Mouse (Mus musculus): Measurements from ENCODE around the gene Nipbl. TPM values are rescaled to one million over a fixed set of nuclear protein-coding genes. Genes with fewer than 3 reads are reported as not detected.
A peak's percentile ranks its signal among the peaks of the same experiment; 100 is the strongest.
"Not testable (repeated sequence)": the region's sequence is repeated elsewhere in the genome, so short reads cannot be mapped to it uniquely, and the experiment has no call there.

Gene Nipbl
- 13.6 and 15.4 TPM in 2 replicates for polyA plus RNA-seq (2012; ENCODE audit: insufficient read depth, insufficient read length, missing spikeins)

DNA sequence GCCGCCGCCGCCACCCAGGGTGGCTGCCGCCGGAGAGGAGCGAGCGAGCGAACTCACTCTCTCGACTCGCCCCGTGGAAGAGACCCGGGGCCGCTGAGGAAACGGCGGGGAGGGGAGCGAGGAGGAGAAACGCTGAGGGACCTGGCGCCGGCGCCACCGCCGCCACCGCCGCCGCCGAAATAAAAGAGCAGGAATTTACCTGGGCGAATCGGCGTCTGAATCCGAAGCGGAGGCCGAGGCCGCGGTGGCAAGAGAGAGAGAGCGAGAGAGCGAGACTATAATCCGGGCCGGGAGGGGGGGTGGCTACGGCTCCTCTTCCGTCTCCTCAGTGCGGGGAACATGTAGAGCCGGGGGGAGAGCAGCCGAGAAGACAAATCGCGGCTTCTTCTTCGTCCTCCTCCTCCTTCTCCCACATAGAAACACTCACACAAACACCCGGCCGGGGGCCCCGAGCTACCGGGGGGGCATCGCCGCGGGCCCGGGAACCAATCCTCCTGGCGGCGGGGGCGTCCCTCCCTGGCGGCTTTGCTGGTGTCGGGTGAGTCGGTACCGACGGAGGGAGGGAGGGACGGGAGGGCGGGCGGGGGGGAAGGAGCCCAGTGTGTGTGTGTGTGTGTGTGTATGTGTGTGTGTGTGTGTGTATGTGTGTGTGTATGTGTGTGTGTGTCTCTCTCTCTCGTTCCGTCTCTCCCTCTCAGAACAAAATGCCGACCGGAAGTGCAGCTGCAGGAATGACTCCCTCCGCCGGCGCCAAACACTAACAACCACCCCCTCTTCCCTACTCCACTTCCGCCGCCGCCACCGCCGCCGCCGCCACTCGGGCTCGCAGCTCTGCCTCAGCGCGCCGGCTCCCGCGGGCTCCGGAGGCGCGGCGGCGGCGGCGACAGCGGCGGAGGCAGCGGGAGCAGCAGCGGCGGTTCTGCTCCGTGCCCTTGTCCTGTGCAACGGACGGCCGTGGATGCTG is at the start of gene Nipbl:
TSS of gene Nipbl (minus strand) at position 538 of the 964 bp plus-strand sequence.
- Histone ChIP-seq H3K4me3 (ENCODE audit: insufficient read depth, low read depth, low read length) (peak within 1 kb of the TSS; percentile 98), H3K27ac (replicated peaks; ENCODE audit: low read depth, low read length) (peak within 1 kb of the TSS; percentile 90), H3K4me1 (ENCODE audit: control insufficient read depth, insufficient read depth, insufficient read length, low read length) (peaks cover 4% of the 10 kb centered on the region)

DNA sequence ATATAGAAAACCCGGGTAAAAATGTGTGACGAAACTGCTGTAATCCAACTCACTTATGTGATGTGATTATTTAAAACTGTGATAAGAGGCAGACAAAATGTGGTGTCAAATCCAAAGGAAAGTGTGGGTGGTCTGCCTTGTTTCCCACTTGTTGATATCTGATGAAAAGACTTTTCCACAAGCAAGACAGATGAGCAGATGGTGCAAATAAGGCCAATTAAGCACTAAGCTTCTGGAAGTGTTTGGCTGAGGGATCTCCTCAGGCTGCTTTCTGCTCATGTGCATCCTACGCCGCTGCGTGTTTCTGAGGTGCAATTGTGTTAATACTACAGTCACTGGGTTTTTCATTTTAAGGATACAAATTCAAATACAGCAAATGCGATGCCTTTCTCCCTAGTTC is 41.0 kb upstream of the Nipbl start:
- H3K4me3 ChIP-seq (ENCODE audit: insufficient read depth, low read depth, low read length), result no peak overlapping the region
- no peak overlapping the region for H3K27ac ChIP-seq (replicated peaks; ENCODE audit: low read depth, low read length)
- H3K4me1 ChIP-seq (ENCODE audit: control insufficient read depth, insufficient read depth, insufficient read length, low read length), result no peaks in the 10 kb centered on the region

DNA sequence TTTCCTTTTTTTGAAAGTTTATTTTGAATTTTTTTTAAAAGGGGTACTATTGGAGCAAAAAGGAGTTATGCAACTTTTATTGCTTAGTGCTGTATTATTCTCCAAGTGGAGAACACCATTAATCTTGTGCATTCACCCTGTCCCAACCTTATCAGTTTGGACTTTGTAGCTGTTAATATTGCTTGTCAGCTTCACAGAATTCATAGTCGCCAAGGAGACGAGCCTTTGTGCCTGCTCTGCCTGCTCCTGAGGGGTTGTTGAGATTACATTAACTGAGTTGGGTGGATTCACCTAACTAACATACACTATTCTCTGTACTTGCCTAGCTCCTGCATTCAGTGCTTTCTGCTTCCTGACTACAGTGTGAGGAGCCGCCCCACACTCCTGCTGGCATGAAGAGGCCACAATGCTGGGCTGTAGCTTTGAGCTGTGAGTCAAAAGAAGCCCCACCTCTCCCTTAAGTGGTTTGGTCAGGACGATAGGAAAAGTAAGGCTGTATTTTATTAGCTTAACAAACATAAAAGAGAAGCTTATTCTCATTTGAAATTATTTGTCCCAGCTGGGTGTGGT is 24.8 kb upstream of the Nipbl start:
- Histone ChIP-seq H3K4me1 (ENCODE audit: control insufficient read depth, insufficient read depth, insufficient read length, low read length) (no peaks in the 10 kb centered on the region), H3K4me3 (ENCODE audit: insufficient read depth, low read depth, low read length) (no peak overlapping the region), H3K27ac (replicated peaks; ENCODE audit: low read depth, low read length) (no peak overlapping the region)

DNA sequence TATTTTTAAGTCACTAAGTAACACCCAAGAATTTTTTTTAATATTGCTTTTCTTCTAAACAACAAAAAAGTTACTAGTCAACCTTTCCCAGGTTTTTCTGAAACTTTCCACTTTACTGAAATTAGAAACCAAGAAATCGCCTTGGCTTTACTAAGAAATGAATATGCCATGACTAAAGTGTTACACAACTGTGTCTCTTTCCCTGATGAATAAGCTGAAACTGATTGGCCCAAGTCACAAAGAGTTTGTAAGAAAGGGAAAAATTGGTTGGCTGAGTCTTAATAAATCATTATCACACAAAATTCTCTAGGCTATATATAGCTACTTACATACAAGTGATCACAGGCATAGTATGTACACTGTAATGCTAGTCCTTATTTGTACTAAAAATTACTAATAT is 19.3 kb upstream of the Nipbl start:
- Histone ChIP-seq H3K4me3 (ENCODE audit: insufficient read depth, low read depth, low read length) (no peak overlapping the region), H3K4me1 (ENCODE audit: control insufficient read depth, insufficient read depth, insufficient read length, low read length) (no peaks in the 10 kb centered on the region), H3K27ac (replicated peaks; ENCODE audit: low read depth, low read length) (no peak overlapping the region)

- Histone ChIP-seq H3K4me3 (ENCODE audit: insufficient read depth, low read depth, low read length) (no peak overlapping the region), H3K4me1 (ENCODE audit: control insufficient read depth, insufficient read depth, insufficient read length, low read length) (no peaks in the 10 kb centered on the region), H3K27ac (replicated peaks; ENCODE audit: low read depth, low read length) (no peak overlapping the region)
These were observed 18.5 kb upstream of the Nipbl start for GRCm38 (mm10) chr15:8462780-8463179.

GRCm38 (mm10) chr15:8460871-8461270 is 16.6 kb upstream of the Nipbl start:
- no peak overlapping the region for H3K27ac ChIP-seq (replicated peaks; ENCODE audit: low read depth, low read length)
- H3K4me3 ChIP-seq (ENCODE audit: insufficient read depth, low read depth, low read length), result no peak overlapping the region
- H3K4me1 ChIP-seq (ENCODE audit: control insufficient read depth, insufficient read depth, insufficient read length, low read length), result no peaks in the 10 kb centered on the region

DNA sequence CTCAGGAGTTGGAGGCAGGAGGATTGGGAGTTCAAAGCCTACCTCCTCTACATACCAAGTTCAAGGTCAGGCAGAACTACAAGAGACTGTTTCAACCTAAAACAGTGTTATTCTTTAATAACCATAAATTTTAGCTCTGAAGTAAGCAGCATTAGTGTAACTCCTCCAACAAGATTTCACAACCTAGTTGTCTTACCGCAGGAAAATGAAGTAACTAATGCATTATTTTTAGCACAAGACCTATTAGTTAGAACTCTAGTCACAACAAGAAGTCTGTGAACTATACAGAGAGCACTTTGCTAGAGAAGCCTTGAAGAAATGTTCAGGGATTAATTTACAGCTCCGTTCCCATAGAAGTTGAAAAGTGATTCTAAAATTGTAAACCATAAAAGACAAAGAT is 15.7 kb upstream of the Nipbl start:
- no peak overlapping the region for H3K27ac ChIP-seq (replicated peaks; ENCODE audit: low read depth, low read length)
- no peak overlapping the region for H3K4me3 ChIP-seq (ENCODE audit: insufficient read depth, low read depth, low read length)
- no peaks in the 10 kb centered on the region for H3K4me1 ChIP-seq (ENCODE audit: control insufficient read depth, insufficient read depth, insufficient read length, low read length)

DNA sequence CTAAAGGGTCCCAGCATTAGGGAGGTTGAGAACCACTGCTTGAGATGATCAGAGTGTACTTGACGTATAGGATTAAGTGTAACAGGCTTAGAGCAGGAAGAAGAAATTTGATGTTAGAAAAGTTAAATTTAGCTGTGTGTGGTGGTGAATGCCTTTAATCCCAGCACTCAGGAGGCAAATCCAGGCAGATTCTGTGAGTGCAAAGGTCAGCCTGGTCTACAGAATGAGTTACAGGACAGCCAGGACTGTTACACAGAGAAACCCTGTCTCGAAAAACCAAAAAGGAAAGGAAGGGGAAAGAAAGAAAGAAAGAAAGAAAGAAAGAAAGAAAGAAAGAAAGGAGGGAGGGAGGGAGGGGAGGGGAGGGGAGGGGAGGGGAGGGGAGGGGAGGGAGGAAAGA is 12.0 kb upstream of the Nipbl start:
- H3K27ac ChIP-seq (replicated peaks; ENCODE audit: low read depth, low read length); H3K4me1 ChIP-seq (ENCODE audit: control insufficient read depth, insufficient read depth, insufficient read length, low read length); H3K4me3 ChIP-seq (ENCODE audit: insufficient read depth, low read depth, low read length): not testable (repeated sequence)

GRCm38 (mm10) chr15:8455486-8455885 is 11.2 kb upstream of the Nipbl start:
- Histone ChIP-seq H3K4me3 (ENCODE audit: insufficient read depth, low read depth, low read length) (no peak overlapping the region), H3K4me1 (ENCODE audit: control insufficient read depth, insufficient read depth, insufficient read length, low read length) (no peaks in the 10 kb centered on the region), H3K27ac (replicated peaks; ENCODE audit: low read depth, low read length) (no peak overlapping the region)

DNA sequence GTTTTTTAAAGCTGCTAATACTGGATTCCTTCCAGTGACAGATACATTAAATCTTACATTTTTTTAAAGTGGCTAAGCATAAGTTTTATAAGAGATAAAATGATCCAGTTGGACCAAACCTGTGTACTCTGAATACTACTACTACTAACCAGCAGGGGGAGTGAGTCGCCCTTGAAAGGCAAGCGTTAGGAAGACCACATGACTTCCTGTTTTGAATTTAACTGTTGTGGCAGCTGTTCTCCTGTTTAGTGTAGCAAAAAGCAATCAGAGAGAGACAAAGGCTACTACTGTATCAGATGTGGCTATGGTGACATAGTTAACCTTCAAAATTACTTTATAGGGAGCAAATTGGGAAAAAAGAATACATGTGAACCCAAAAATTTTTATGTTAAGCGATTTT is 6.8 kb upstream of the Nipbl start:
- Histone ChIP-seq H3K27ac (replicated peaks; ENCODE audit: low read depth, low read length) (no peak overlapping the region), H3K4me3 (ENCODE audit: insufficient read depth, low read depth, low read length) (no peak overlapping the region), H3K4me1 (ENCODE audit: control insufficient read depth, insufficient read depth, insufficient read length, low read length) (no peaks in the 10 kb centered on the region)

DNA sequence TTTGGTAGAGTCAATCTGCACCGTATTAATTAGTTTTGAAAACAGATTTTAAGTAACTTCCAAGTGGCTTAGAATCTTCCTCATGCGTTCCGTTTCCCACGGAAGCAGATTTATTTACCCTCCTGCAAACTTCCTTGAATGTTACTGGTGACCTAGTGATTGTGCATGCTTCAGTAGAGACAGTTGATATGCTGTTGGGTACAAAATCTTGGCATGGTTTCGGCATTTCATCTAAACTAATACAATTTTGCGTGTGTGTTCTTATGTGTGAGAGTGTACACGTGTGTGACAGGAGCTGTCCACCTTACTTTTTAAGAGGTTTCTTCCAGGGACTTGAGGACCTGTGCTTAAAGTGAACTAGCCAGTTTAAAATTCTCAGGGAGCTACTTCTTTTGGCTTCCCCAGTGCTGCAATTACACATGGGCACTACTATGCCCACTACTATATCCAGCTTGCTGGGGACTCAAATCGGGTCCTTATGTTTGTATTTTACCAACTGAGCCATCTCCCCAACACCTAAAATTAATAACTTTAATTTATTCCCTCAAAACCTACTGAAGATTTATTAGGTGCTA is 3.0 kb upstream of the Nipbl start:
- Histone ChIP-seq H3K27ac (replicated peaks; ENCODE audit: low read depth, low read length) (no peak overlapping the region), H3K4me3 (ENCODE audit: insufficient read depth, low read depth, low read length) (no peak overlapping the region), H3K4me1 (ENCODE audit: control insufficient read depth, insufficient read depth, insufficient read length, low read length) (peaks cover under 1% of the 10 kb centered on the region; the same call in 1 of the 2 replicates)

DNA sequence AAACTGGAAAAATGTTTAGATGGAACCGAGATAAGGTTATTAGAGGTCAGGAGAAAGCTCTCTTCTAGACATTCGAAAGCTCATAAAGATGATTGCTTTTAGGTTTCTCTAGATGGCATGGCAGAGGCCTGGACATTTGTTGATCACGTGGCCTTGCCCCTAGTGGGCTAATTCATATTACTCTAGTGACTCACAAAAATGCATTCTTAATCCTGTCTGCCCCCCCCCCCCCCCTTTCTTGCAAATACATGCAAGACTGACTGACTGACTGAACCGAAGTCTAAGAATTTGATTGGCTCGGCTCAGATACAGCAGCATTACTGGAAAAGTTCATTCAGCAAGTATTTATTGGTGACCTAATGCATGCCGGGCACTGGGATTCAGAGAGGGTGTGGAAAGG is 2.2 kb upstream of the Nipbl start:
- Histone ChIP-seq H3K4me3 (ENCODE audit: insufficient read depth, low read depth, low read length) (peak overlapping the region; percentile 65), H3K27ac (replicated peaks; ENCODE audit: low read depth, low read length) (no peak overlapping the region; the same call in 1 of the 2 replicates), H3K4me1 (ENCODE audit: control insufficient read depth, insufficient read depth, insufficient read length, low read length) (peaks cover 4% of the 10 kb centered on the region)

DNA sequence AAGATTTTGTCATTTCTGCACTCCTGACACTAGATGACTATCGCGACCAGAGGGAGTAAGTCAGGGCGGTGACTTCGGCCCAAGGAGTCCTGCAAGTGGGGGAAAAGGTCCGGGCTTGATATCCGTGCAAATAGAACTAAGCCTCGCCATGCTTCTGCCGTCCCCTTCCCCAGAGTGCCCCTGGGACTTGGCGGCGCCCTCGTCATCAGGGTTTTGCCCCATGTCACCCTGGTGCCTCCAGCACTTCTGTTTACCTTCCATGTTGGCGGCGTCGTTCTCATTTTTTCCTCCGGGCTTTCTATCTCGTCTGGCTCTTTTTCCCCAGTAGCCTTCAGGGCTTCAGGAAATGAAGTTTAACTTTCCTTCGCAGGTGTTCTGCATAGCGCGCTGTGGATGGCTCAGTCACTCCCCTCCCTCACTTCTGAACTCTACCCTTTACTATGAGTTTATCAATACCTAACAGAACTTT is 1.7 kb upstream of the Nipbl start:
- H3K4me3 ChIP-seq (ENCODE audit: insufficient read depth, low read depth, low read length), result peak overlapping the region; percentile 65
- peaks cover 4% of the 10 kb centered on the region for H3K4me1 ChIP-seq (ENCODE audit: control insufficient read depth, insufficient read depth, insufficient read length, low read length)

GRCm38 (mm10) chr15:8444890-8445597 is 781 bp upstream of the Nipbl start:
- Histone ChIP-seq H3K4me1 (ENCODE audit: control insufficient read depth, insufficient read depth, insufficient read length, low read length) (peaks cover 4% of the 10 kb centered on the region), H3K27ac (replicated peaks; ENCODE audit: low read depth, low read length) (peak overlapping the region; percentile 33), H3K4me3 (ENCODE audit: insufficient read depth, low read depth, low read length) (peak overlapping the region; percentile 82)

More for the DNA sequence above, 1.7 kb upstream of the Nipbl start:
- no peak overlapping the region; the same call in 1 of the 2 replicates for H3K27ac ChIP-seq (replicated peaks; ENCODE audit: low read depth, low read length)

Data from brown adipose tissue, adult 24 weeks (tissue).